Mouse (Mus musculus): Measurements from ENCODE around the gene BC051665. TPM values are rescaled to one million over a fixed set of nuclear protein-coding genes. Genes with fewer than 3 reads are reported as not detected.

BC051665 gene
- total RNA-seq, 2 experiments from 2014 or later = not detected

- intact Hi-C loops (cut with DNase I) = loop anchor here (5.0 kb wide), 1 partner anchor 897 kb away; no protein-coding TSS in a partner anchor
- no peak for DNase-seq
Measured at GRCm38 (mm10) chr13:60744736-60745135, 41.4 kb downstream of the BC051665 start.

GRCm38 (mm10) chr13:60744078-60744460 is 42.1 kb downstream of the BC051665 start:
- DNase-seq = peak; percentile 80 to 83

GRCm38 (mm10) chr13:60743381-60744077 is 42.6 kb downstream of the BC051665 start:
- DNase-seq = no peak
- intact Hi-C loops (cut with DNase I) = loop anchor here (1.0 to 5.0 kb wide), 2 partner anchors 263 to 896 kb away; no protein-coding TSS in a partner anchor

More at GRCm38 (mm10) chr13:60744078-60744460, 42.1 kb downstream of the BC051665 start:
- intact Hi-C loops (cut with DNase I) = loop anchor here (5.0 kb wide), 1 partner anchor 897 kb away; no protein-coding TSS in a partner anchor

GRCm38 (mm10) chr13:60742611-60743010 is 43.6 kb downstream of the BC051665 start:
- intact Hi-C loops (cut with DNase I) = loop anchor here (1.0 to 5.0 kb wide), 2 partner anchors 262 to 895 kb away; no protein-coding TSS in a partner anchor
- DNase-seq = no peak

- intact Hi-C loops (cut with DNase I) = loop anchor here (5.0 kb wide), 1 partner anchor 893 kb away; no protein-coding TSS in a partner anchor
- DNase-seq = no peak
Measured at GRCm38 (mm10) chr13:60740248-60740647, 45.9 kb downstream of the BC051665 start.

- peak; percentile 51 to 69 for DNase-seq
- intact Hi-C loops (cut with DNase I) = loop anchor here (2.0 to 5.0 kb wide), 2 partner anchors 51 to 136 kb away; no protein-coding TSS in a partner anchor
Measured at GRCm38 (mm10) chr13:60738429-60738828, 47.7 kb downstream of the BC051665 start.

- intact Hi-C loops (cut with DNase I) = loop anchor here (2.0 to 5.0 kb wide), 2 partner anchors 50 to 135 kb away; no protein-coding TSS in a partner anchor
- peak; percentile 70 to 78 for DNase-seq
Measured at GRCm38 (mm10) chr13:60737632-60738324, 48.4 kb downstream of the BC051665 start.

- intact Hi-C loops (cut with DNase I) = loop anchor here (5.0 kb wide), 1 partner anchor 49 kb away; no protein-coding TSS in a partner anchor
- DNase-seq = no peak
Measured at GRCm38 (mm10) chr13:60736421-60737105, 49.6 kb downstream of the BC051665 start.

- intact Hi-C loops (cut with DNase I) = loop anchor here (5.0 kb wide), 1 partner anchor 48 kb away; no protein-coding TSS in a partner anchor
- DNase-seq = no peak
Measured at GRCm38 (mm10) chr13:60735306-60735705, 50.9 kb downstream of the BC051665 start.

Other genes with a start within 250 kb of the BC051665 start
- gene Dapk1, start 184.4 kb downstream of the BC051665 start, total RNA-seq (2021) = 1 to 10 TPM; 3.9 to 4.2 TPM
- not detected for gene Ctsll3, start 16.5 kb upstream of the BC051665 start, total RNA-seq (2021)
- under 1 TPM in 1 of 2 experiments, not detected in 1; 0.33 TPM for gene 4930486L24Rik, start 78.1 kb upstream of the BC051665 start, total RNA-seq (2021)
- under 1 TPM; 0.15 to 0.64 TPM for gene Gm49392, start 110.5 kb upstream of the BC051665 start, total RNA-seq (2021)
- 1 to 10 TPM; 1.0 to 1.6 TPM for gene Ctla2b, start 111.1 kb upstream of the BC051665 start, total RNA-seq (2021)
- gene Tpbpb, start 118.5 kb upstream of the BC051665 start, total RNA-seq (2021) = not detected
- gene Gm49393, start 149.2 kb upstream of the BC051665 start, total RNA-seq (2021) = under 1 TPM in 1 of 2 experiments, not detected in 1; 0.74 TPM
- gene Gm49391, start 150.2 kb upstream of the BC051665 start, total RNA-seq (2021) = 1 to 10 TPM; 1.0 to 2.8 TPM
- 10 to 100 TPM; 30.3 to 32.3 TPM for gene Ctla2a, start 150.3 kb upstream of the BC051665 start, total RNA-seq (2021)
- not detected for gene Tpbpa, start 155.6 kb upstream of the BC051665 start, total RNA-seq (2021)
- gene Ctsj, start 219.6 kb upstream of the BC051665 start, total RNA-seq (2021) = not detected

Measured in gastrocnemius, postnatal 36 days (tissue).